Mouse (Mus musculus): Measurements from ENCODE around the gene Hist1h2bl. TPM values are rescaled to one million over a fixed set of nuclear protein-coding genes. Genes with fewer than 3 reads are reported as not detected.
"Not testable (repeated sequence)": the region's sequence is repeated elsewhere in the genome, so short reads cannot be mapped to it uniquely, and the experiment has no call there.

The Hist1h2bl gene
- total RNA-seq, 2 experiments from 2014 or later: 3.4 to 3.7 TPM

- no peak for DNase-seq (ENCODE audit: low spot score)
Observed at GRCm38 (mm10) chr13:21722993-21723836, 7.3 kb upstream of the Hist1h2bl start.

GRCm38 (mm10) chr13:21722373-21722925 is 6.5 kb upstream of the Hist1h2bl start:
- DNase-seq (ENCODE audit: low spot score): no peak

GRCm38 (mm10) chr13:21721757-21722372 is 5.9 kb upstream of the Hist1h2bl start, which contains the start of gene Hist1h2bm:
Gene Hist1h2bm, plus strand, starts transcription at chr13:21722044.
- peak; percentile 35 for DNase-seq (ENCODE audit: low spot score)

GRCm38 (mm10) chr13:21721107-21721756 is 5.3 kb upstream of the Hist1h2bl start:
- not testable (repeated sequence) for DNase-seq (ENCODE audit: low spot score)

GRCm38 (mm10) chr13:21718381-21719080 is 2.6 kb upstream of the Hist1h2bl start:
- DNase-seq (ENCODE audit: low spot score): no peak

- DNase-seq (ENCODE audit: low spot score): peak; percentile 40
Observed at GRCm38 (mm10) chr13:21717397-21718357, 1.7 kb upstream of the Hist1h2bl start, which contains the start of gene Hist1h3h. Gene Hist1h3h, plus strand, starts transcription at chr13:21717659.

- DNase-seq (ENCODE audit: low spot score): not testable (repeated sequence)
Observed at GRCm38 (mm10) chr13:21716540-21717391, 823 bp upstream of the Hist1h2bl start.

- no peak for DNase-seq (ENCODE audit: low spot score)
Observed at GRCm38 (mm10) chr13:21715131-21715863, 646 bp downstream of the Hist1h2bl start.

- DNase-seq (ENCODE audit: low spot score): peak; percentile 54
Observed at GRCm38 (mm10) chr13:21714725-21715124, 1.2 kb downstream of the Hist1h2bl start.

- no peak for DNase-seq (ENCODE audit: low spot score)
Observed at GRCm38 (mm10) chr13:21711698-21712097, 4.2 kb downstream of the Hist1h2bl start.

- peak; percentile 81 for DNase-seq (ENCODE audit: low spot score)
Observed at GRCm38 (mm10) chr13:21710821-21711525, 5.0 kb downstream of the Hist1h2bl start.

GRCm38 (mm10) chr13:21710031-21710711 is 5.8 kb downstream of the Hist1h2bl start:
- DNase-seq (ENCODE audit: low spot score): peak; percentile 89

GRCm38 (mm10) chr13:21706669-21707068 is 9.3 kb downstream of the Hist1h2bl start:
- DNase-seq (ENCODE audit: low spot score): no peak

GRCm38 (mm10) chr13:21697811-21698210 is 18.1 kb downstream of the Hist1h2bl start, which contains the start of gene Olfr1359:
Gene Olfr1359, plus strand, starts transcription at chr13:21698111.
- DNase-seq (ENCODE audit: low spot score): no peak

GRCm38 (mm10) chr13:21677305-21677704 is 38.6 kb downstream of the Hist1h2bl start, which contains the start of gene Olfr1360:
Gene Olfr1360, minus strand, starts transcription at chr13:21677405.
- no peak for DNase-seq (ENCODE audit: low spot score)

Data from gastrocnemius, adult 18-20 months (tissue).